Mouse (Mus musculus) hindbrain, embryonic 11.5 days (tissue): ENCODE measurements around the gene Nxf3. TPM values are rescaled to one million over a fixed set of nuclear protein-coding genes. Genes with fewer than 3 reads are reported as not detected.
"Not testable (repeated sequence)": the region's sequence is repeated elsewhere in the genome, so short reads cannot be mapped to it uniquely, and the experiment has no call there.

ENCODE experiments used
- ATAC-seq: fragments of 200-750 bp; cut with Nextera tagmentation; 2 replicates; pipeline ENCODE4 v1.8.0; 2017; ENCODE audit warnings: mild to moderate bottlenecking, moderate TSS enrichment, moderate library complexity; ENCODE audit not compliant: low FRiP score
- DNase-seq: peaks from one replicate; pipeline ENCODE4 v3.0.0-alpha.2; 2015; ENCODE audit warnings: low spot score
- H3K27ac ChIP-seq: fragments of 300-500 bp; sonication (generic); 2 replicates; pipeline ENCODE4 v1.5.1; 2014; ENCODE audit warnings: mild to moderate bottlenecking, low read depth, low read length
- H3K27me3 ChIP-seq: fragments of 300-500 bp; sonication (generic); 2 replicates; pipeline ENCODE4 v1.6.1; 2014; ENCODE audit warnings: mild to moderate bottlenecking, low read length, moderate library complexity, mixed read lengths; ENCODE audit not compliant: control insufficient read depth, insufficient read depth
- H3K36me3 ChIP-seq: fragments of 300-500 bp; sonication (generic); 2 replicates; pipeline ENCODE4 v1.6.1; 2014; ENCODE audit warnings: mild to moderate bottlenecking, low read length, moderate library complexity, mixed read lengths; ENCODE audit not compliant: control insufficient read depth, insufficient read depth
- H3K4me1 ChIP-seq: fragments of 300-500 bp; sonication (generic); replicated peaks from 2 replicates; pipeline ENCODE4 v1.6.1; 2014; ENCODE audit warnings: low read length, mixed read lengths; ENCODE audit not compliant: control insufficient read depth, insufficient read depth
- H3K4me2 ChIP-seq: fragments of 300-500 bp; sonication (generic); replicated peaks from 2 replicates; pipeline ENCODE4 v1.6.1; 2014; ENCODE audit warnings: mild to moderate bottlenecking, low read depth, low read length
- H3K4me3 ChIP-seq: fragments of 300-500 bp; sonication (generic); 2 replicates; pipeline ENCODE4 v1.5.1; 2014; ENCODE audit warnings: low read depth, low read length
- H3K9ac ChIP-seq: fragments of 300-500 bp; sonication (generic); 2 replicates; pipeline ENCODE4 v1.6.1; 2014; ENCODE audit warnings: low read depth, low read length
- H3K9me3 ChIP-seq: fragments of 300-500 bp; sonication (generic); 2 replicates; pipeline ENCODE4 v1.6.1; 2016; ENCODE audit warnings: low read length; ENCODE audit not compliant: control insufficient read depth
- WGBS: fragments of 180-500 bp; shearing (Covaris S2); extraction: QIAGEN DNeasy Blood & Tissue Kit; methylation state at CpG from one replicate; pipeline ENCODE4 v1.1.7; 2014; 5-methylcytosine and 5-hydroxymethylcytosine counted together
- polyA plus RNA-seq: library from polyadenylated mRNA; unstranded; fragments of >200 nt; fragmentation: Nextera tagmentation; extraction: Ambion mirVana; gene quantifications from 2 replicates; pipeline ENCODE4 v1.2.1, GENCODE M21; 2014

The Nxf3 gene
- polyA plus RNA-seq, 1 experiment from 2014 or later, result not detected

GRCm38 (mm10) chrX:136092497-136093279 is 7.6 kb upstream of the Nxf3 start:
- Histone ChIP-seq H3K27ac (no peak overlapping the region), H3K4me1 (no peaks in the 10 kb centered on the region), H3K4me2 (no peak overlapping the region), H3K9ac (no peak overlapping the region), H3K4me3 (no peak overlapping the region), H3K9me3 (no peaks in the 10 kb centered on the region), H3K36me3 (no peaks in the 10 kb centered on the region), H3K27me3 (no peaks in the 10 kb centered on the region)
- DNase-seq (no peak), ATAC-seq (no peak)
- WGBS, result 58% methylated on average over 2 of the region's 2 CpGs

GRCm38 (mm10) chrX:136068020-136068419 is 17.0 kb downstream of the Nxf3 start, which contains the start of gene Bex2:
Bex2 (minus strand) TSS chrX:136068236.
- not testable (repeated sequence) for H3K4me1 ChIP-seq, DNase-seq, H3K27me3 ChIP-seq, H3K36me3 ChIP-seq, H3K9me3 ChIP-seq
- peak within 1 kb of the TSS; percentile 58; the same call in 1 of the 2 replicates for H3K27ac ChIP-seq
- peak; percentile 98 for ATAC-seq
- H3K9ac ChIP-seq, result peak within 1 kb of the TSS; percentile 40
- H3K4me2 ChIP-seq, result peak within 1 kb of the TSS; percentile 12; the same call in 1 of the 2 replicates
- no CpG with 5 or more reads among the region's 32 CpGs for WGBS
- H3K4me3 ChIP-seq, result peak within 1 kb of the TSS; percentile 45

- peak overlapping the region; percentile 45 for H3K4me3 ChIP-seq
- WGBS, result 16% methylated on average over 6 of the region's 48 CpGs
- H3K9ac ChIP-seq, result peak overlapping the region; percentile 40
- H3K4me2 ChIP-seq, result peak overlapping the region; percentile 12; the same call in 1 of the 2 replicates
- not testable (repeated sequence) for H3K4me1 ChIP-seq, H3K36me3 ChIP-seq, H3K9me3 ChIP-seq, H3K27me3 ChIP-seq
- DNase-seq, result peak; percentile 69
- H3K27ac ChIP-seq, result peak overlapping the region; percentile 58; the same call in 1 of the 2 replicates
- peak; percentile 86 for ATAC-seq
These were observed 17.7 kb downstream of the Nxf3 start for GRCm38 (mm10) chrX:136067201-136067991.

DNA sequence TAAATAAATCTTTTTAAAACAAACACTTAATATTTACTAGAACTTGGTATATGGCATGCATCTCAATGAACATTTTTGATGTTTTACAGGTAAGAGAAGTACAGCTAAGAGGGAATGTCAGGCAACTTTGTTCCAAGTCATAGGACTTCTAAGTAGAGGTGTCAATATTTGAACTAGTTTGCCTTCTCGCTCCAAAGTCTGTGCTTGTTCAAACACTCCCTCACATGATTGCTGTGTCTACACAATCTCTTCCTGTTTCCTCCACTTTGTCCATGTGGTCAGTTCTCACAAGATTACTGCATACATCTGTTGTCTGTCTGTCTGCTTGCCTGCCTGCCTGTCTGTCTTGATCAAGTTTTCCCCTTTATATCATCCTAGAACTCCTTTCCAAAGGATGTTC is 24.4 kb downstream of the Nxf3 start:
- no peak overlapping the region for H3K9ac ChIP-seq
- H3K9me3 ChIP-seq, result no peaks in the 10 kb centered on the region
- H3K4me3 ChIP-seq, result no peak overlapping the region
- no peak overlapping the region for H3K27ac ChIP-seq
- WGBS, result 77% methylated on average over 1 of the region's 1 CpGs
- DNase-seq, result no peak
- no peak overlapping the region for H3K4me2 ChIP-seq
- no peak for ATAC-seq
- H3K36me3 ChIP-seq, result no peaks in the 10 kb centered on the region
- no peaks in the 10 kb centered on the region for H3K27me3 ChIP-seq
- H3K4me1 ChIP-seq, result no peaks in the 10 kb centered on the region

DNA sequence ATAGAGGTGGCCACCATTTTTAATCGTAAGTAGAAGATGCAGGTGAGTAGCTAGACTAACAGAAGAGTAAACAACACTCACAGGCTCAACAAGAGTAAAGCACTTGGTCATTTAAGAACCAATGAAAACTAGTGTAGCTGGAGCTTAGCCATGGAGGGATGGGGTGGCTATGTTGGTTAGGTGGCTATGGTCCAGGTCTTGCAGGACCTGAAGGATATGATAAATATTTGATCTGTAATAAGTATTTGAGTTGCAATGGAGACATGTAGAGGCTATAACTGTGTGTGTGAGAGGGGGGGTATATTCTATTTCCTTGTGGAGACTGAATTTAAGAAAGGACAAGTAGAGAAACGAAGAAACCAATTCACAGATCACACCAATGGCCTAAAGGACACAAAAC is 33.8 kb downstream of the Nxf3 start:
- no peaks in the 10 kb centered on the region for H3K4me1 ChIP-seq
- H3K36me3 ChIP-seq, result no peaks in the 10 kb centered on the region
- no peak overlapping the region for H3K9ac ChIP-seq
- H3K27me3 ChIP-seq, result no peaks in the 10 kb centered on the region; the same call in 1 of the 2 replicates
- ATAC-seq (no peak), DNase-seq (no peak)
- no peak overlapping the region for H3K4me3 ChIP-seq
- 85% methylated on average over 2 of the region's 2 CpGs for WGBS
- H3K9me3 ChIP-seq, result no peaks in the 10 kb centered on the region
- no peak overlapping the region for H3K27ac ChIP-seq
- H3K4me2 ChIP-seq, result no peak overlapping the region

- Histone ChIP-seq H3K9ac (no peak overlapping the region), H3K36me3 (no peaks in the 10 kb centered on the region), H3K27me3 (no peaks in the 10 kb centered on the region), H3K4me2 (no peak overlapping the region), H3K4me3 (no peak overlapping the region), H3K27ac (no peak overlapping the region), H3K9me3 (no peaks in the 10 kb centered on the region), H3K4me1 (no peaks in the 10 kb centered on the region)
- ATAC-seq, result no peak
- peak; percentile 76 for DNase-seq
- WGBS, result 13% methylated on average over 5 of the region's 5 CpGs
These were observed 37.5 kb downstream of the Nxf3 start for GRCm38 (mm10) chrX:136047528-136047927.

GRCm38 (mm10) chrX:136043726-136044125 is 41.3 kb downstream of the Nxf3 start:
- no peaks in the 10 kb centered on the region for H3K36me3 ChIP-seq
- no peak for DNase-seq
- 67% methylated on average over 1 of the region's 1 CpGs for WGBS
- no peak overlapping the region for H3K27ac ChIP-seq
- H3K4me2 ChIP-seq, result no peak overlapping the region
- H3K4me3 ChIP-seq, result no peak overlapping the region
- H3K9me3 ChIP-seq, result no peaks in the 10 kb centered on the region
- no peak for ATAC-seq
- H3K27me3 ChIP-seq, result no peaks in the 10 kb centered on the region
- no peak overlapping the region for H3K9ac ChIP-seq
- H3K4me1 ChIP-seq, result no peaks in the 10 kb centered on the region

- not testable (repeated sequence) for H3K9ac ChIP-seq, H3K36me3 ChIP-seq, H3K9me3 ChIP-seq, H3K4me1 ChIP-seq, H3K27ac ChIP-seq, H3K27me3 ChIP-seq
- Histone ChIP-seq H3K4me2 (peak within 1 kb of the TSS; percentile 29), H3K4me3 (peak within 1 kb of the TSS; percentile 18; the same call in 1 of the 2 replicates)
- peak; percentile 15 for DNase-seq
- ATAC-seq, result peak; percentile 95
- WGBS, result 33% methylated on average over 1 of the region's 49 CpGs
These were observed 52.0 kb downstream of the Nxf3 start, which contains the start of gene Arxes1 for GRCm38 (mm10) chrX:136032799-136033763. Arxes1 (plus strand) TSS chrX:136033367.
